Mouse (Mus musculus): ENCODE measurements around the gene Ccdc14.

DNA sequence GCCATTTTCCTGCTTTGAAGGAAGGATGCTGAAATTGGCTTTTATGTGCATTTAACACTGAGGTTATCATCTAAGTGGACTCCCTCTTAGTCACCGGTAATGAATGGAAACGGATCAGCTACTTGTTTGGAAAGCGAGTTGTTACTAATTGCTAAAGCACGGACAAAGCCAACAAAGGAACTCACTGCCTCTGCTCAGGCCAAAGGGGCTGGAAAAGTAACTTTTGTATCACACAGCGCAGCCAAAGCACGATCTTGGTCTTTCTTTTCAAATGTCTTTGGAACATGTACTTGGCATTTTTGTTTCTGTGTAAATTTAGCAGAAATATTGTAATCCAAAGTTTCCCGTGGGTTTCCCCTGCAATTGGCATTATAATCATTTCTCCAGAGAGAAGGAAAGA, 18.4 kb upstream of the Ccdc14 start:
- TF ChIP-seq REST (IDR thresholded peaks at IDR 0.05; ENCODE audit: insufficient read depth, insufficient read length) (no peak), USF1 (IDR thresholded peaks at IDR 0.05; ENCODE audit: low read depth) (no peak), POLR2AphosphoS2 (IDR thresholded peaks at IDR 0.05; ENCODE audit: insufficient read length, low read depth) (no peak), SRF (IDR thresholded peaks at IDR 0.05; ENCODE audit: control insufficient read depth, insufficient read length, low read depth) (no peak), POLR2A (IDR thresholded peaks at IDR 0.05; ENCODE audit: insufficient read length, low read depth) (no peak), MAX (IDR thresholded peaks at IDR 0.05; ENCODE audit: low read depth) (no peak), CEBPB (IDR thresholded peaks at IDR 0.05; ENCODE audit: insufficient read depth, poor library complexity, severe bottlenecking) (no peak), TCF12 (IDR thresholded peaks at IDR 0.05; ENCODE audit: insufficient read depth, poor library complexity, severe bottlenecking) (no peak), MYOG (IDR thresholded peaks at IDR 0.05; ENCODE audit: control insufficient read depth in 1 of 3, insufficient read depth in 1 of 3, insufficient read length in 2 of 3, low read depth in 2 of 3) (no peak), E2F4 (IDR thresholded peaks at IDR 0.05; ENCODE audit: insufficient read depth) (no peak), MYOD1 (IDR thresholded peaks at IDR 0.05; ENCODE audit: control insufficient read depth in 1 of 3, insufficient read length in 2 of 3, low read depth in 2 of 3) (no peak), TCF3 (IDR thresholded peaks at IDR 0.05; ENCODE audit: insufficient read length, low read depth) (no peak)
